Mouse (Mus musculus) urinary bladder, adult 18-20 months (tissue): Measurements from ENCODE around the gene Tex19.2.
"Not testable (repeated sequence)": the region's sequence is repeated elsewhere in the genome, so short reads cannot be mapped to it uniquely, and the experiment has no call there.

Experiments used
- DNase-seq, 2 experiments: peaks; one replicate each; pipeline ENCODE4 v3.0.0; 2022; ENCODE audit warnings: low spot score in 2 of 2, mixed read lengths in 2 of 2

The Tex19.2 gene

DNA sequence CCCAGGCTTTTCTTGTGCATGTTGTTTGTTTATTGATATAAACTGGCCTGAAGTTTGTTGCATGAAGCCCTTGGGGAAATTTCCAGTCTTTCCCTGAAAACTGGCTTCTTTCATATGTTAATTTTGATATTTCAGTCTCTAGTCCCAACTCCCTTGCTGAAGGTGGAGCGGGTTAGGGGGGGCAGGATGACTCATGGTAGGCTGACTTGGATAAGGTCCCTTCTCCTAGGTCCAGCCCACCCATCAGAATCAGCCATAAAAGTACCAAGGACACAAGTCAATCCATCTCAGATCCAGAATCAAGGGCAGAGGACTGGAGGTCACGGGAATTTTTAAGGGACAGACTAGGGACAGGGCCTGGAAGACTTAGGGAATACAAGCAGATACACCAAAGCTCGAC, 7.4 kb downstream of the Tex19.2 start:
- DNase-seq = no peak

GRCm38 (mm10) chr11:121109986-121110385, 8.5 kb downstream of the Tex19.2 start:
- DNase-seq = no peak

GRCm38 (mm10) chr11:121108061-121108460, 10.4 kb downstream of the Tex19.2 start:
- no peak for DNase-seq

GRCm38 (mm10) chr11:121107242-121107641, 11.2 kb downstream of the Tex19.2 start:
- DNase-seq = not testable (repeated sequence)

- no peak for DNase-seq
These were observed 17.2 kb downstream of the Tex19.2 start for GRCm38 (mm10) chr11:121101124-121101805.

DNA sequence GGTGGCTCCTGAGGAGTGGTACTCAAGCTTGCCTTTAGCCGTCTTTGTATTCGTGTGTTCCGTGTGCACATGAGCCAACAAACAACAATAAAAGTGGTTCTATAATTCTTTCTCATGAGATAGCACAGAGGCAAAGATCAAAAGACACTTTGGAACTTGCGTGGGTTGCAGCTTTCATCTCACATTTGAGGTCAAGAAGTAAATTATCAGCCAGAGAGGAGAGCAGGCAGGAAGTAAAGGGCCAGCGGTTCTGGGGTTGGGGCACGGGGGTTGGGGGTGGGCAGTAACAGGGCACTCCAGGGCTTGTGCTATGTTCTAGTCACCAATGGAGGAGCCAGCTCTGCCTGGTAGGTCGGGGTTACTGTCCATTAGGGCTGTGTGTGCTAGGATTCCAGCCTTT, 17.8 kb downstream of the Tex19.2 start:
- DNase-seq = no peak

- no peak for DNase-seq
These were observed 18.7 kb downstream of the Tex19.2 start for GRCm38 (mm10) chr11:121099762-121100161.

- DNase-seq = no peak
These were observed 25.6 kb downstream of the Tex19.2 start for GRCm38 (mm10) chr11:121092606-121093585.

GRCm38 (mm10) chr11:121090943-121091342, 27.5 kb downstream of the Tex19.2 start:
- DNase-seq = no peak

- no peak for DNase-seq
These were observed 28.5 kb downstream of the Tex19.2 start for GRCm38 (mm10) chr11:121089756-121090546.

GRCm38 (mm10) chr11:121088997-121089396, 29.5 kb downstream of the Tex19.2 start:
- no peak for DNase-seq

GRCm38 (mm10) chr11:121086296-121086695, 32.2 kb downstream of the Tex19.2 start:
- DNase-seq = no peak

DNA sequence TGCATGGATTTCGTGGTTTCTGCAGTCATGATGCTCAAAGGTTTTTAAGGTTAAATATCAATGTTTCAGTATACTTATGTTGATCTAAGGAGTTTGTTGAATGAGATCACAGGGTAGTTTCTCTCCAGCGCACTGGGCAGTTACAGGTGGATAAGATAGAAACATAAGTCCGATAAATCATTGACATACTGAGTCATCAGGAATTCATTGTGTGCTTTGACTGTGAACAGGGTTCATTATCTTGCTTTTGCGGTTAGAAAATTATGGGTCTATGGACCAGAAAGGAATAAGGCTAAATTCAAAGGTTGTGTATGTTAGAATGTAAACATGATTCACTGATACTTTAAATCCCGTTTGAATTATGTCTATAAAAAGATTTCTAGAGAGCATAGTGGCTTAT, 33.3 kb downstream of the Tex19.2 start:
- no peak for DNase-seq

DNA sequence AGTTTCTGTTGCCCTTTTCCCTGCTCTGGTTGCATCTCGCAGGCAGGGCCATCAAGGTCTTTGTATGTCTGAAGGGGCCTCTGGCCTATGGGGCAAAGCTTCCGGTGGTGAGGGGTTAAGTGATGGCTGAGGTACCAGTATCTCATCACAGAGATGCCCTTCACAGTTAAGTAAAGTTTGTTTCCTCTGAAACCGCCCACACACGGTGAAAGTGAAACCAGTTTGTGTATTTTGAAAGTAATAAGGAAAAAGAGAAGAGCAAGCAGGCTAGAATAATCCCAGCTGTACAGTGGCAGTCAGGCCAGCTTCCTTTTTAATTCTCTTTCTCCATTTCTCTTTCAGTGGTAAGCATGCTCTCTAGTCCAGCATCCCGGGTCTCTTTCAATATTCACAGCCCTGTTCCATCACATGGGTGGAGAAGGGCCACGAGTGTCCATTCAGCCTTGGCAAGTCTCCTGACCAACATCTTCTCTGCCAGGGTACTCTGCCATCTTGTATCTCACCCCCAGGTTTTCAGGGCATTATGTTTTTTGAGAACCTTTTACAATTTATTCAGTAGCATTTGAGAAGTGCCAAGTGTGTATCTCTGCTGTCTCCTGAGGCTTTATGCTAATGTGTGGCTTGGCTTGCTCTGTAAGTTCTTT, 35.5 kb downstream of the Tex19.2 start:
- no peak for DNase-seq

GRCm38 (mm10) chr11:121082250-121082649, 36.2 kb downstream of the Tex19.2 start:
- no peak for DNase-seq

DNA sequence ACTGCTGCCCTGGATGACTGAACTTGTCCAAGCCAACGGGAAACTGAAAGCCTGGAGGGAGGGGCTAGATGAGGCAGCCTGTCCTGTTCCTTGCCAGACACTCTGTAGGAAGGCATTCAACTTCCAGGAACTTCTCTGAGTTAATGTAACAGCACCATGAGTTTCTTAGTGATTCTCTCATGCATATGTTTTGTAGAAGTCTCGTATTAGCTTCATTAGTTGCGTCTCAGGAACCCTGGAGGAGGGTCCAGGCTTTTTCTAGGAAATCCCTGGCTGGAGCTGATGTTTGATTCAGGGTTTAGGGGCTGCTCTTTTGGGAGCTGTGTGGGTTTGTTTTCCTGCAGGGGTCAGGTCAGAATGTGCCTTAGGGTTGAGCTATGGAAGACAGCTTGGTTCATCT, 37.4 kb downstream of the Tex19.2 start, which contains the start of gene Sectm1a:
Gene Sectm1a, minus strand, starts transcription at position 101 of the 400 bp plus-strand sequence.
- DNase-seq = no peak

GRCm38 (mm10) chr11:121080330-121080729, 38.1 kb downstream of the Tex19.2 start:
- DNase-seq = no peak

GRCm38 (mm10) chr11:121075655-121076054, 42.8 kb downstream of the Tex19.2 start:
- no peak for DNase-seq

DNA sequence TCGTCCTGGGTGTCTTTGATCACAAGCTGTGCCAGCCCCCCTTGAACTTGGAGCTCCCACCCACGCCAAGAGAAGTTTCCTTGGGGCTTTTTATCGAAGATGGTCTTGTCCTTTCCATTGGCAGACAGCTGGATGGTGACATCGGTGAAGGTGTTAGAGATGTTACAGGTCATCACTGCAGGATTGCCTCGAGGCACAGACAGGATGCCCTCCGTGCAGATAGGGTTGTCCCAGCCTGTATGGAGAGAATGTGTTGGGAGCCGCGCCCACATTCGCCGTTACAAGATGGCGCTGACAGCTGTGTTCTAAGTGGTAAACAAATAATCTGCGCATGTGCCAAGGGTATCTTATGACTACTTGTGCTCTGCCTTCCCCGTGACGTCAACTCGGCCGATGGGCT, 48.8 kb downstream of the Tex19.2 start:
- not testable (repeated sequence) for DNase-seq

GRCm38 (mm10) chr11:121067895-121068294, 50.6 kb downstream of the Tex19.2 start:
- DNase-seq = no peak
